Mouse (Mus musculus) layer of hippocampus, adult 9-10 months (tissue): ENCODE data around the gene Slc41a3.

Experiments used
- DNase-seq: peaks from one replicate; pipeline ENCODE4 v3.0.0; 2022; ENCODE audit warnings: low spot score

The Slc41a3 gene

DNA sequence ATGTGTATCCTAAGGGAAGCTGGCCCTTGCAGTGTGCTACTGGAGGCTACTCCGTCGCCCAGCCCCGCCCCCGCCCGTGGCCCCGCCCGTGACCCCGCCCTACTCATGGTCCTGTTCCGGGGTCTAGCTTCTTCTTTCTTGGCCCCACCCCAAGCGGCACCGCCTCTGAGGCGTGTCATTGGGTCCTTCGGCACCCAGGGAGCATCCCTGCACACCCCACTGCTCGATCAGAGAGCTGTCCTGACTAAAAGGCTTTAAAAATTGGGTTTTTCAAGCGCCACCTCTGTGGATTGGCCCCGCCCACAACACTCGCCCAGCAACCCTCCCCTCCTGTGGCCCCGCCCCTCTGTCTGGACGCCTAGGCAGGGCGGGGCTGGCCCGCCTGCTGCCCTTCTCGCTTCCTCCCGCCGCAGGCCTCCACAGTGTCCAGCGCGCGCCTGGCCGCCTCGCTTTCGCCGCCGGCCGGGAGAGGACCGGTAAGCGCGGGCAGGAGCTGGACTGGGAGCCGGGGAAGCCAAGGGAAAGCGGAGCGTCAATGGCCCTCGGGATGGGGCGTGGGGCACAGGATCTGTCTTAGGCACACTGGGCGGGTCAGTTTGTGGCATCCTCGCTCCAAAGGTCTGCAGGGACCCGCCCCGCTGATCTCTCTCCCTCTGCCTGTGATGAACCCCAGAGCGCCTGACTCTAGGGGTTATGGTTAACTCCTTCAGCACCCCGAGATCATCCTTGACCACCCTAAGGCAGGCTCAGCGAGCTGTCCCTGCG is at the start of gene Slc41a3:
Gene Slc41a3, plus strand, starts transcription at position 193 of the 765 bp plus-strand sequence.
- DNase-seq: peak; percentile 75

DNA sequence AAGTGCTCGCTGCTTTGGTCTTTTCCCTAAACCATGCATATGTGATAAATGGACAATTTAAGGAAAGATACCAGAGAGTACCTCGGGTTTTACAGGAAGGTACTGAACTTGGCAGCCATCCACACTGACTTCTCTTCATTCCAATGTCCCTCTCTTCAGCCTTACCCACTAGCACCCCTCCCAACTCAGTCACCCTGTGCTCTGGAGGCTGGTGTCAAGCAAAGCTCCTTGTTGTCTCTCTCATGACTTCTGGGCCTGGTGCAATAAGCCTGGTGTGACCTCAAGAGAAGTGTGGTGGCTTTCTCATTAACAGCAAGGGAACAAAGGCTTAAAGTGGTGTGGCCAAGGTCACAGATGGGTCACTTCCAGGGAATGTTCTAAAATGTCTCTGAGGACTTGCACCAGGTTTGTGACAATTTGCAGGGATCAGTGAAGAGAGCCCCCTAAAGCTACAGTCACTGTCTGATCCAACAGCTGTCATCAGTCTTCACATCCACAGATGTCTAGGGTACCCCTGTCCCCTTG is 47.9 kb upstream of the Slc41a3 start:
- no peak for DNase-seq

DNA sequence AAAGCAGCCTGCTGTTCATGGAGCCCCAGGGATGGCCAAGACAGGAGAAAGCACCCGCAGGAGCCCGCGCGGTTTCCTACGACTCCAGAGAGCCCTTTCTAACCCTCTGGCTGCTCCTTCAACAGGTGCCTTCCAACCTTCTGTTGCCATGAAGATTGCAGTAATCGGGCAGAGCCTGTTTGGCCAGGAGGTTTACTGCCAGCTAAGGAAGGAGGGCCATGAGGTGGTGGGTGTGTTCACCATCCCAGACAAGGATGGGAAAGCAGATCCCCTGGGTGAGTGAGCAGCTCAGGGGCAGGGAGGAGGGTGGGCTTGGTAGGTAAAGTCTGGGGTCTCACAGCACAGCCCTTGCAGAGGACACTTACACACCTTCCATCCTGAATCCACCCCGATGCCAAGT is 47.4 kb upstream of the Slc41a3 start:
- no peak for DNase-seq

DNA sequence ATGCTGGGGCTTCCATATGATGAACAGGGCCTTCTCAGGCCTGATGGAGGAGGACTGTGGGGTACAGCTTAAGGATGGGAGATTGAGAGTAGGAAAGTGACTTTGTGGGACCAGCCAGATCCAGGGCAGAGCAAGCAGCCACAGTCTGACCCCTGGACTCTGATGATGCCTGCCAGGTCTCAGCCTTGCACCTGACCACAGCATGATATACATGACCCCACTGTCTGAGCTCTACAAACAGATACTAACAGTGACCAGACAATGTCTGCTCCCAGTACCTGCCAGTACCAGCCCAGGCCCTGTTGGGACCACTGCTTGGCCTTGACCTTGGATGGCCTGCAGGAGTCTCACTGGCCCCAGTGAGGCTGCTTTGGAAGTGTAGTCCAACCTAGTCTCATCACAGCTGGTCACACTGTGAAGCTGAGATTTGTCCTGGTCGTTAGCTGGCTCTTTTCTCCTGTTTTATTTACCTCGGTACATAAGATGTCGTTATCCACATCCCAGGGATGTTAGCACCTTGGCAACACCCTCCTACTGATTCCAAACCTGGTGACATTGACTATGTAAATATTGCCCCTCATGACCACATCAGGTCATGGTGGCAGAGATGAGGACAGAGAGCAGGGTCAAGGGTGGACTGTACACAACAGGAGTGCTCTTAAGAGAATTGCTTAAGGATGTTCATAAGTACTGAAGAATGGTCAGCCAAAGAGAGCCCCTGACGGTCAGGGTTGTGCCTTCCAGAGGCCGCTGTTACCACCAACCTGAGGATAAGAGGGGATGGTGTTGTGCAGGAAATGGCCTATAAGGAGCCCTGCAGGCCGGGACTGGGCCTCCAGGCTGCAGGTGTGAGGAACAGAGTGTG is 46.5 kb upstream of the Slc41a3 start:
- no peak for DNase-seq

DNA sequence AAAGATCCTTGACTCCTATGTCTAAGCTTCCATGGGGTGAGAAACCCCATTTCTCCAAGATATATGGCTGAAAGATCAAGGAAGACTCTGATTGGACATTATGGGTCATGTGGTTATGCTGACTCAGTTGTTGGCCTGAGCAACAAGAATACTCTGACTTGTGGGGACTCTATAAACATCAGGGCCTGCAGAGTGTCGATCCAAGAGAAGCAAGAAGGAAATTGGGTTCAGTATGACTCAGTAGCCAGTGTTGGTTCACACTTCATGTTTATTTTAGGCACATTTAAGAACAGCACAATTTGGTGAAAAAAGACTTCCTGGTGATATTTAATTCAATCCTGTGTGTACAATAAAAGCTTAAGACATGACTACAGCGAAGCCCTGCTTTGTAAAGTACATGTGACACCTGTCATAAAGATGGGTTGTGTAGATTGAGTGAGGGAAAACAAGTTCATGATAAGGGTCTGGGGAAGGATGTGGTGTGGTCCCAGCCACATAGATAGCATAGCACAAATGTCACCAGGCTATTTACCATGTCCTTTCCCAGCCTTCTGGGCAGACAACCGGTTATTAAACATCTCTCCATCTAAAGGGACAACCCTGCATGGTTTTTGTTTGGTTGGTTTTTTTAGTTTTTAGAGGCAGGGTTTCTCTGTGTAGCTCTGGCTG is 44.0 kb upstream of the Slc41a3 start:
- no peak for DNase-seq

DNA sequence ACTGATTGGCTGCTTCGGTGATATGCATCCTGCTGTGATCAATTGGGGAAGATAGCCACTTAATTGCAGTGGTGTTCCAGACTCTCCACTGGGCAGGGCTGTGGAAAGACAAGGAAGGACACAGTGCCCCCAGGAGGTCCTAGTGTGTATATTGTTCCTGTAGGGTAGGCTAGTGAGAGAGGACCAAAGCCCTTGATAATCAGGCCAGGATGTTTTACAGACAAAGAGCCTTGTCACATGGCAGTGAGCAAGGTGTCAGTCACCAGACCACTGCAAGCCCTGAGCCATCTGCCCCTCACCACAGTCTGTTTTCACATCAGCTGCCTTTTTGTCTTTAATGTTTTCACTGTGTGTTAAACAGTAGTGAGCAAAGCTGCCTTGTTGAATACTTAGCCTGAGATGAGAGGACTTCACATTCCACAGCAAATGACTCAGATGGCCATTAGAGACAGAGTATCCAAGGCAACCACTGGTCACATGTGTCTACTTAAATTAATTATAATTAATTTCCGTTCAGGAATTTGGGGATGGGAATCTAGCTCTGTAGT is 43.2 kb upstream of the Slc41a3 start:
- DNase-seq: no peak

DNA sequence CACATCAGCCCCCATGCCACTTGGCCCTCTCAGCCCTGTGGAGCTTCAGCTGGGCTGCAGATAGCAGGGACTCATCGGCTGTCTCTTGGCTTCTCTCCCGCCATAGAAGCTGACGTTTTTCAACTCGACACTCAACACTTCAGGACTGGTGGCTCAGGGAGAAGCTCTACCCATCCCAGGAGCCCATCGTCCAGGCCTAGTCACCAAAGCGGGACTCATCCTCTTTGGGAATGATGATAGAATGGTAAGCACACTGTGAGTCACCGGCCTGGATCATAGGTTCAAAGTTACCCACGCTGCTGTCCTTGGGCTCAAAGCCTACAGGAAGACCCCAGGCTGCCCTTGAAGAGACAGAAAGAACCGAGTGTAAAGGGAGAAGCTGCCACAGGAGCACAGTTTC is 40.3 kb upstream of the Slc41a3 start:
- no peak for DNase-seq

DNA sequence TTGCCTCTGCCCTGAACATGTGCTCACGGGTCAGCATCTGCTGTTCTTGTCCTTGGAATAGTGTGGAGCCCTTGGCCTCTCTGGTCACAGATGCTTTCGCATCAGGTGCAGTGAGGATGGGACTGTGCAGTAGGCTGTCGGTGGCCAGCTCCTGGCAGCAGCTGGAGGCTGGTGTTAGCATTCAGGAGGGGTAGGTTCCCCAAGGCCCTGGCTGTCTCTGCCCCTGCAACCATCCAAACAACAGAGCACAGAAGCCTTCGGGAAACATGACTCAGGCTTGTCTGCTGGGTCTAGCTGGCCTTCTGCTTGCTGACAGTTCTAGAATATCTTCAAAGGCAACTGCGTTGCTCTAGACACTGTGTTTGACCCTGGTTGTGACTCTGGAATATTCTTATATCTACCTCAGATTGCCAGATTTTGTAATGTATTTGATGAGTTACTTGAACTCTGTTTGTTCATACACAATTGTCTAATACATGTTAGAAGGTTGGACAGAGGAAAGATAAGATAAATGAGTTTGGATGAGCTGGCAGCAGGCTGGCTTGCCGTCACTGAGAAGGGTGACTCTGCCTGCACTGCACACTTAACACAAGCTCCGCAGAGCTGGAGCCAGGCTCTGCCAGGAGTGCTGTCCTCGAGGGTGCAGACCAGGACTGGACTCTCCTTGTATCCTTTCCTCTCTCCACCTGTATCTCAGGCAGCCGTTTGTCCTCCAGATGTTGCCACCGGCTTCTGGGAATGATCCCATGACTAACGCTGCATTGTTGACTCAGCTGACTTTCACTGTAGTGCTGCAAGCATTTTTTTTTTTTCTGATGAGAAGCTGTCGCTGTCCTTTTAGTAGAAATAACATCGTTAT is 38.9 kb upstream of the Slc41a3 start:
- DNase-seq: no peak

DNA sequence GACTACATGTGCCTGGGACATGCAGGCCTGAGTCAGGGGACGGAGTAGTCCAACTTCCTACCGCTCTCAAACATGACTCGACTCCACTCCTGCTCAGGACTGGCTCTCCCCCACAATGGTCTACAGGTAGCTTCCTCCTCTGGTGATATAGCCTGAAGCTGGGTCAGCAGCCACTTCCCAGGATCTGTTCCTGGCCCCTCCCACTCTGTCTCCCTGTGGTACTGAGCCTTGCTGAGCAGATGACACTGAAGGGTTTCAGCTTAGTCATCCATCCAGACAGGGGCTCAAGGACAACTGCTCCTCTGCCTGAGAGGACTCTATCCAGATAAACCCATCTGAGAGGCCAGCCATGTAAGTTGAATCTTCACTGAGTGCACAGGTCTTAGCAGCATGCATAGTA is 37.0 kb upstream of the Slc41a3 start:
- no peak for DNase-seq

DNA sequence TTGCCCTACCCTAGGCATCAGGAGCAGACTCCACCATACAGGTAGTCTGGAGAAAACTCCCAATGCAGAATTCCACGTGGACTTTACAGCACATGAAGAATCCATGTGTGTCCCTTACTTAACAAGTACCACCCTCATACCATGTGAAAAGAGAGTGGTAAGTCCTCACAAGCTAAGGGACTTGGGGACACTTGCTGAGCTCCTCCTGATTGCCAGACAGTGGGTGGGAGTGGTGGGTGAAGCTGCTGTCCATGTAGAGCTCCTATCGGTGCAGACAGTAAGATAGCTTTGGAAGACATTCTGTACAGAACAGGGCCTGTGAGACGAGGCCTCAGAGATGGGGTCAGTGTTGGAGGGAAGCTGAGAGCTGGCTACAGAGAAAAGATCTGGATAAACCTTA is 36.6 kb upstream of the Slc41a3 start:
- DNase-seq: no peak

DNA sequence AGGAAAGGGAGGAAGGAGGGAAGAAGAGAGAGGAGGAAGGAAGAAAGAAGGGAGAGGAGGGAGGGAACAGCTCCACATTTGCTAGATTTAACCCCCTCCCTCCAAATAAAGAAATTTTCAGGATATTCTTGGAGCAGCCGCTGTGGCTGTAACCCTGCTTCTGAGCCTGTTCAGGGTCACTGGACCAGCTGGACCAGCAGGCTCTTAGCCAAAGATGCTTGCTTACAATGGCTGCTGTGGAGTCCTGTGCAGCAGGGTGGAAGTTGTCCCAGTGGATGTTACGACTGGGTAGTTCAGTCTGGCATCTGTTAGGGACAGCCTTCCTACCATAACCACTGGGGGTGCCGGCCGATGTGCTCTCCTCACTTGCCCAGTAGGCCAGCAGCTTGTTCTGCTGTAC is 35.8 kb upstream of the Slc41a3 start:
- no peak for DNase-seq

DNA sequence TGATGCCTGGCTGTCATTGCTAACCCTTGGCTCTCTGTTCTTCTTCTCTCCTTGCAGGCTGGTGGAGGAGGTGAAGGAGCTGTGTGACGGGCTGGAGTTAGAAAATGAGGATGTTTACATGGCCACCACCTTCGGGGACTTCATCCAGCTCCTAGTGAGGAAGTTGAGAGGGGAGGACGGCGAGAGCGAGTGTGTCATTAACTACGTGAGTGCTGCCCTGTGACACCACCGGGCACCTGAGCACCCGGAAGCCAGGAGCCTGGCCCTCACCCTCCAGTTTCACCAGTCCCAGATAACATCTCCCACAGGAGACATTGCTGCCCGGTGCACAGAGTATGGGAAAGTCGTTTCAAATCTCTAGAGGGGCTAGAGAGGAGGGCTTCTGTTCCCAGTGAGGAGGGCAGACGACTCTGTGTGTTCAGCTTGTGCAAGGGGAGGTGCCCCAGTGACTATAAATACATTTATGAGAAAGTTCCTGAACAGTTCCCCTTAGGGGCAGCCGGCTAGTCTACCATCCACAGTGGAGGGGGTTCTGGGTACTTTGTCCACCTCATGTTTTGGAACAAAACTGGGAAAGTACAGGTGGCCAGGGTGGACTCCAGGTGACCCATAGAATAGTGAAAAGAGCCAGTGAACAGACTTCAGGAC is 34.7 kb upstream of the Slc41a3 start:
- no peak for DNase-seq

DNA sequence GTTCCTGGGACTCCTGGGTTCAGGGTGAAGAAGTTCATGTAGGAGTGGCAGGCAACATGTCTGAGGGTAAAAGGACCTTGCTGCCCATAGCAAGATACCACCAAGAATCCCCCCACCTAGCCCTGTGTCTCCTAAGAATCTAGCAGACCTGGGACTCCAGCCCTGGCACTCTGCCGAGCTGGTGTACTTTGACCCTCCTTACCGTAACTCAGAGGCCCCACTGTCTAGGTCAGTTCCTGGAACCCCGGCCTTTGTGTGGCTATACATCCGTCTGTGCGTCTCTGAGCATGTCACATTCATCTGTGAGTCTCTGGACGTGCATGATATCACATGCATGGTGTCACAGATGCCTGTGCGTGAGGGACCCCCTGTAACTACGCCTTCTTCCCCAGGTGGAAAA is 34.1 kb upstream of the Slc41a3 start:
- no peak for DNase-seq

DNA sequence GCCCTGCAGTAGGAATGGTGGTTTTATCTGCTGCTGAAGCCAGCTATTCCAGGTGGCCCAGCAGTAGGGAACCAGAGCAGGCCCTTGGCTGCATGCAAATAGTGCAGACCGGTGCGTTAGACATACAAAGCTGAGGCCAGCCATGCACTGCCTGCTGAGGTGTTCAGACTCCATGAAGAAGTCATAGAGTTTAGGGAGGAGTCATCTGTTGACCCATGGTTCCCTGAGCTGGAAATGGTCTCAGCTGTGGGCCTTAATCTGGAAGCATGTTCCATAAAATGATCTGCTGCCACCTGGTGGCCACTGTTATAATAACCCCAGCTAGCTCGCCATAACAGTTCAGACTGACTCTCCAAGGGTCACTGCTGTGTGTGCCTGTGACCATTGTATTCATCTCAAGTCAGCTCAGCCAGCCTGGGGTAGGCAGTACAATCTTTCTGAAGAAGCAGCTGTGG is 29.2 kb upstream of the Slc41a3 start:
- DNase-seq: peak; percentile 75

DNA sequence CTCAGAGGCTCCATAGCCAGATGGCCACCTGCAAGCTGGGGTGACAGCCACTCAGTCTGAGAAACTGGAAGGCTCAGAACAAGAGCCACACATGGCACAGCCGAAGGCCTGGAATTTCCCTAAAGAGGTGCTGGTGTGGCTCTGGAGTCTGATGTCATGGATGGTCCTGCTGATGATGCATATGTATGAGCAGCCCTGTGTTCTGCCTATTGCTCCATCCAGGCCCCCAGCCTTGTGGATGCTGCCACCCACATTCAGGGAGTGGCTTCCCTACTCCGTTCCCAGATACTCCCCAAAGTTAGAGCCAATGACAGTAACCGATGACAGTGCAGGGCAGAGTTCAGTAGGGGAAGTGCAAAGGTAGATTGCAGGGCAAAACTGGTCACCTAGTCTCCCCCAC is 26.4 kb upstream of the Slc41a3 start:
- DNase-seq: no peak

DNA sequence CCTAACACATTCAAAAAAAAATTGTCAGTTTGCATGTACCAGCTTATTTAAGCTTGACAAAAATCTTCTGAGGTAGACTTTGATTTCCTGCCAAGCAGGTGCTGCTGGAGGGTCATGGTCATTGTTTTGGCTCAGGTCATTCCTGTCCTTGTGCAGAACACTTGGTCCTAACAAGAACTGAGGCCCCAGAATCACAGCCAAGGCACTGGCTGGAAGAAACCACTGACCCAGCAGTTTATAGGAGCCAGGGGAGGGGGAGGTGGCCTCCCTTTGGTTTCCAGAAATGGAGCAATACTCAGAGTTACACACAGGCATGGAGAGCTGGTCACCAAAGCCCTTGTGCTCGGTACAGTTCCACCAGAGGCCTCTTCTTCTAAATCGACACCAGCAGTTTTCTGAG is 22.2 kb upstream of the Slc41a3 start:
- no peak for DNase-seq

DNA sequence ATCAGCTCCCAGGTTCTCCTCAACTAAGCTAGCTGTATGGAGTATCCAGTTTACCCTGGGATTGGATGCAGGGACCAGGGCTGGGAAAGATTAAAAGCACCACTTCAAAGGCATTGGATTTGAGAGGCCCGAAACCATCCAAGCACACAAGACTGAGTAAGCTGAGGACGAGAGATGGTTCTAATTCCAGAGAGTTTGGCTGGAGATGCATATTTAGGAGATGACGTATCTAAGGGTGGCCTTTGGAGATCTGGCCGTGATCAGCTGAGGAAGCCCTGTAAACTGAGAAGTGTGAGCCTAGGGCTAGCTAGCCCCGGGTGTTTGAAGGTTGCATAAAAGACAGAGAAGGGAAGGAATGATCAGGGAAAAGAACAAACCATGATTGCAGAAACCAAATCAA is 16.4 kb upstream of the Slc41a3 start:
- no peak for DNase-seq

DNA sequence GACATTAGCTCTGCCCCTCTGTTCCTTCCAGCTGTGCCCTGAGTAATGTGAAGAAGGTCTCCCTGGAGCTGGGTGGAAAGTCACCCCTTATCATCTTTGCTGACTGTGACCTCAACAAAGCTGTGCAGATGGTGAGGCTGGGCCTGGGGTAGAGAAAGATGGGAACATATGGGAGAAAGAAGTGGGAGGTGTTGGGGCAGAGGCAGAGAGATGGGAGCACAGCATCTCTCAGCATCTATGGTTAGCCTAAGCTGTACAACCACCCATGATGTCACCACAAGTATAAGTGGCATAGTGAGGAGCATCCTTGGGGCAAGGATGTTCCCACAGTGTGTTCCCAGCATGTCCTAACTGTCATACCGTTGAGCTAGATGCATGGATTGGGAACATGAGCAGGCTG is 13.8 kb upstream of the Slc41a3 start:
- DNase-seq: no peak

DNA sequence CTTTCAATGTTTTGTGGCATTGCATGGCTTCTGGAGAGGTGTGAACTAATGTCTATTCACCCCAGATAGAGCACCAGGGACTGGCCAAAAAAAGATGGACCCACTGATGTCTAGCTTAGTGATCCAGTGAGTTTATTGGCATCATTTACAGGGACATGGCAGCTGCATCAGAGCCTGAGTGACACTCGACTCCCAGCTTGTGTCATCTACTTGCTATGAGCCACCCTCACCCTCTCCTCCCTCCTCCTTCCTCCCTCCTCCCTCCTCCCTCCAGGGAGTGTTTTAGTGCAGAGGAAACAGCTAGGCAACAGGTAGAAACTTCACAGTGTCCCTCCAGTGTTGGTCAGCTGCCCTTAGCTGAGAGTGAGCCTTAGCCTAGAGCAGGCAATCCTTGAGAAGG is 9.6 kb upstream of the Slc41a3 start:
- no peak for DNase-seq

DNA sequence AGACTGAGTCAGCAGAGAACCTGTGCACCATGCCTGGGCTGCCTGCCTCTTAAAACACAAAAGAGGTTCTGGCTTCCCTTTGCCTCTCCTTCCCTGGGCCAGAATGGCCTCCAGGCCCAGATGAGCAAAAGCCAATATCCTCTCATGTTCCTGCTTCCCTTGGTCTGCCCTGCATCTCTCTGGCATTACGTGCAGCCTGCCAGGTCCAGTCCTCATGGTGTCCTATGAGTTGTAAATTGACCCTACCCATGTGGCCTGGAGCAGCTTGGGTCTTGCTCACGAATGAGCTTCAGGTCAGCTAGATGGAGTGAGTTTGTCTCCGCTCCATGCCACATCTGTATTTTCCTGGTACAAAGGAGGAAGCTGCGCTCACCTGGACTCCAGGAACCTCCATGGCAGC is 7.5 kb upstream of the Slc41a3 start:
- DNase-seq: no peak

DNA sequence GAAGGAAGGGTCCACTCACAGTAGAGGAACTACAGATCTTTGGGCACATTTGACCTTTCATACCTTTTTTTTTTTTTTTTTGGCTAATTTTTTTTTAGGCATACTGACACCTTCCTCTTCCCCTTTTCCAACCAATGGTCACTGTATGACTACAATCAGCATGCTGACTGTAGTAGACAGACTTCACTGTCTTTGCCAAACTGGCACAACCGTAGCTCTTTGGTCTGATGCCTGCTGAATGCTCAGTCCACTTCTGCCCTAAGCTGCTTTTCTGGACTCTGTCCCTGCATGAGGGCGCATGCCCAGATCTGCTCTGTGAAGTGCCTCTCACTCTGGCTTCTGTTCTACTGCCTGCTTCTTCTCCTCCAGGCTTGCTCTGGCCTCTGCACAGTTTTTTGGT is 6.9 kb upstream of the Slc41a3 start:
- DNase-seq: no peak
